Mouse (Mus musculus) frontal cortex, postnatal 25 days (tissue): ENCODE measurements around the gene Psmb5.
A peak's percentile ranks its signal among the peaks of the same experiment; 100 is the strongest.

ENCODE experiments used
- DNase-seq, 2 experiments: peaks; one replicate each; pipeline ENCODE4 v3.0.0; 2022; ENCODE audit warnings: low spot score in 2 of 2

The Psmb5 gene

GRCm38 (mm10) chr14:54617897-54618365 lies at the start of gene Psmb5:
Gene Psmb5, minus strand, starts transcription at chr14:54618022.
- DNase-seq, result peak; percentile 82 to 87

GRCm38 (mm10) chr14:54664477-54665222 lies 46.8 kb upstream of the Psmb5 start:
- DNase-seq, result no peak

GRCm38 (mm10) chr14:54660009-54660408 lies 42.2 kb upstream of the Psmb5 start:
- DNase-seq, result no peak

- peak; percentile 55 to 64 for DNase-seq
These were observed 35.7 kb upstream of the Psmb5 start for GRCm38 (mm10) chr14:54653496-54653895.

- DNase-seq, result no peak
These were observed 35.0 kb upstream of the Psmb5 start for GRCm38 (mm10) chr14:54652787-54653186.

- DNase-seq, result no peak
These were observed 33.7 kb upstream of the Psmb5 start for GRCm38 (mm10) chr14:54651556-54651955.

GRCm38 (mm10) chr14:54650621-54651454 lies 33.0 kb upstream of the Psmb5 start:
- peak in 1 of 2 experiments; percentile 73 for DNase-seq

GRCm38 (mm10) chr14:54647900-54648299 lies 30.1 kb upstream of the Psmb5 start:
- DNase-seq, result no peak

- DNase-seq, result no peak
These were observed 29.2 kb upstream of the Psmb5 start for GRCm38 (mm10) chr14:54646898-54647636.

- no peak for DNase-seq
These were observed 28.6 kb upstream of the Psmb5 start for GRCm38 (mm10) chr14:54646455-54646854.

GRCm38 (mm10) chr14:54644294-54644693 lies 26.5 kb upstream of the Psmb5 start:
- DNase-seq, result no peak

- DNase-seq, result no peak
These were observed 25.2 kb upstream of the Psmb5 start for GRCm38 (mm10) chr14:54643011-54643410.

GRCm38 (mm10) chr14:54642224-54642944 lies 24.6 kb upstream of the Psmb5 start:
- DNase-seq, result no peak

GRCm38 (mm10) chr14:54641305-54641969 lies 23.6 kb upstream of the Psmb5 start, which contains the start of gene Cdh24:
Gene Cdh24, minus strand, starts transcription at chr14:54641364.
- DNase-seq, result peak; percentile 89 to 91

- no peak for DNase-seq
These were observed 23.1 kb upstream of the Psmb5 start, which contains the start of gene Gm17606 for GRCm38 (mm10) chr14:54640946-54641304. Gene Gm17606, plus strand, starts transcription at chr14:54640952.

GRCm38 (mm10) chr14:54640121-54640520 lies 22.3 kb upstream of the Psmb5 start:
- DNase-seq, result no peak

GRCm38 (mm10) chr14:54638210-54638609 lies 20.4 kb upstream of the Psmb5 start:
- no peak for DNase-seq

- DNase-seq, result no peak
These were observed 19.1 kb upstream of the Psmb5 start for GRCm38 (mm10) chr14:54636954-54637353.

GRCm38 (mm10) chr14:54634182-54634581 lies 16.4 kb upstream of the Psmb5 start:
- no peak for DNase-seq

- DNase-seq, result no peak
These were observed 14.4 kb upstream of the Psmb5 start for GRCm38 (mm10) chr14:54632252-54632651.

GRCm38 (mm10) chr14:54631240-54631599 lies 13.4 kb upstream of the Psmb5 start:
- no peak for DNase-seq
